Mouse (Mus musculus) MEL (cell line): ENCODE data around the gene Rbp7. TPM values are rescaled to one million over a fixed set of nuclear protein-coding genes. Genes with fewer than 3 reads are reported as not detected.
"Not testable (repeated sequence)": the region's sequence is repeated elsewhere in the genome, so short reads cannot be mapped to it uniquely, and the experiment has no call there.

Experiments used
- DNase-seq: peaks from one replicate; pipeline ENCODE4 v3.0.0; 2011; ENCODE audit warnings: low read depth, low spot score
- H3K27ac ChIP-seq: 2 replicates; pipeline ENCODE4 v1.5.1; 2012; ENCODE audit warnings: low read depth, mild to moderate bottlenecking, control low read depth, low read length, moderate library complexity; ENCODE audit not compliant: control insufficient read depth
- H3K27me3 ChIP-seq, 2 experiments: fragments of 150-350 bp in 1 of 2; sonication (generic) in 1 of 2; 2 replicates each; pipeline ENCODE4 v1.6.1; 2012; ENCODE audit warnings: low read length in 2 of 2, mild to moderate bottlenecking in 2 of 2, improper control_type of control experiment in 1 of 2, moderate library complexity in 1 of 2; ENCODE audit not compliant: insufficient read depth in 2 of 2, control insufficient read depth in 1 of 2
- H3K36me3 ChIP-seq, 2 experiments: 2 replicates each; pipeline ENCODE4 v1.6.1; 2012 to 2014; ENCODE audit warnings: low read length in 2 of 2, improper control_type of control experiment in 1 of 2, inconsistent platforms in 1 of 2, mild to moderate bottlenecking in 1 of 2; ENCODE audit not compliant: insufficient read depth in 2 of 2, control insufficient read depth in 1 of 2
- H3K4me1 ChIP-seq, 2 experiments: fragments of 150-350 bp in 1 of 2; sonication (generic) in 1 of 2; 2 replicates each; pipeline ENCODE4 v1.6.1; 2012; ENCODE audit warnings: low read length in 2 of 2, improper control_type of control experiment in 1 of 2, mild to moderate bottlenecking in 1 of 2; ENCODE audit not compliant: insufficient read depth in 2 of 2, control insufficient read depth in 1 of 2
- H3K4me3 ChIP-seq, 2 experiments: fragments of 150-350 bp in 1 of 2; sonication (generic) in 1 of 2; 2 replicates each; pipeline ENCODE4 v1.5.1; 2012; ENCODE audit warnings: low read depth in 2 of 2, low read length in 2 of 2, mild to moderate bottlenecking in 2 of 2, moderate library complexity in 2 of 2, control low read depth in 1 of 2, improper control_type of control experiment in 1 of 2; ENCODE audit not compliant: control insufficient read depth in 1 of 2, insufficient read depth in 1 of 2
- H3K79me2 ChIP-seq: 2 replicates; pipeline ENCODE4 v1.6.1; 2012; ENCODE audit warnings: mild to moderate bottlenecking, low read length, moderate library complexity; ENCODE audit not compliant: control insufficient read depth, poor library complexity, insufficient read depth
- H3K9ac ChIP-seq: 2 replicates; pipeline ENCODE4 v1.6.1; 2012; ENCODE audit warnings: low read depth, mild to moderate bottlenecking, control low read depth, low read length, moderate library complexity; ENCODE audit not compliant: control insufficient read depth, poor library complexity, severe bottlenecking
- H3K9me3 ChIP-seq: fragments of 150-350 bp; sonication (generic); replicated peaks from 2 replicates; pipeline ENCODE4 v1.6.1; 2012; ENCODE audit warnings: mild to moderate bottlenecking, low read length, improper control_type of control experiment, moderate library complexity; ENCODE audit not compliant: insufficient read depth
- CHD1 ChIP-seq: IDR thresholded peaks from 2 replicates; pipeline ENCODE4 v1.6.1; 2012; ENCODE audit warnings: low read depth, mild to moderate bottlenecking, inconsistent platforms, low read length, improper control_type of control experiment
- CHD2 ChIP-seq: IDR thresholded peaks from 2 replicates; pipeline ENCODE4 v1.6.1; 2011; ENCODE audit warnings: low read length, improper control_type of control experiment
- CTCF ChIP-seq, 3 experiments: IDR thresholded peaks in 2 of 3; conservative IDR thresholded peaks in 1 of 3; 2 replicates each; pipeline ENCODE4 v1.5.1; 2011 to 2012; ENCODE audit warnings: low read length in 3 of 3, low read depth in 2 of 3, mild to moderate bottlenecking in 2 of 3, improper control_type of control experiment in 1 of 3, inconsistent platforms in 1 of 3, mixed read lengths in 1 of 3, moderate library complexity in 1 of 3; ENCODE audit not compliant: control insufficient read depth in 1 of 3, insufficient read depth in 1 of 3, poor library complexity in 1 of 3, severe bottlenecking in 1 of 3
- ELF1 ChIP-seq: IDR thresholded peaks from 2 replicates; pipeline ENCODE4 v1.6.1; 2014; ENCODE audit warnings: low read depth, mild to moderate bottlenecking, inconsistent platforms, low read length, improper control_type of control experiment, moderate library complexity
- ETS1 ChIP-seq: IDR thresholded peaks from 2 replicates; pipeline ENCODE4 v1.6.1; 2012; ENCODE audit warnings: low read depth, mild to moderate bottlenecking, inconsistent platforms, low read length, improper control_type of control experiment, moderate library complexity
- GATA1 ChIP-seq: IDR thresholded peaks from 2 replicates; pipeline ENCODE4 v1.6.1; 2011; ENCODE audit warnings: low read depth, low read length, improper control_type of control experiment
- HCFC1 ChIP-seq: IDR thresholded peaks from 2 replicates; pipeline ENCODE4 v1.6.1; 2012; ENCODE audit warnings: low read depth, mild to moderate bottlenecking, inconsistent platforms, low read length, improper control_type of control experiment, moderate library complexity
- JUND ChIP-seq: IDR thresholded peaks from 2 replicates; pipeline ENCODE4 v1.6.1; 2011; ENCODE audit warnings: low read depth, mild to moderate bottlenecking, improper control_type of control experiment, low read length
- KAT2A ChIP-seq: conservative IDR thresholded peaks from 2 replicates; pipeline ENCODE4 v1.6.1; 2012; ENCODE audit warnings: low read depth, low read length, improper control_type of control experiment, inconsistent platforms
- MAFK ChIP-seq: IDR thresholded peaks from 2 replicates; pipeline ENCODE4 v1.6.1; 2011; ENCODE audit warnings: low read depth, mild to moderate bottlenecking, low read length, improper control_type of control experiment, borderline replicate concordance
- MEF2A ChIP-seq: IDR thresholded peaks from 2 replicates; pipeline ENCODE4 v1.6.1; 2014; ENCODE audit warnings: low read depth, mild to moderate bottlenecking, inconsistent platforms, low read length, improper control_type of control experiment; ENCODE audit not compliant: poor library complexity, insufficient replicate concordance, severe bottlenecking; ENCODE audit errors: extremely low read depth
- MYB ChIP-seq: IDR thresholded peaks from 2 replicates; pipeline ENCODE4 v1.6.1; 2011; ENCODE audit warnings: mild to moderate bottlenecking, low read depth, low read length, improper control_type of control experiment
- MYC ChIP-seq: IDR thresholded peaks from 2 replicates; pipeline ENCODE4 v1.6.1; 2011; ENCODE audit warnings: low read depth, mild to moderate bottlenecking, low read length, improper control_type of control experiment, moderate library complexity
- NELFE ChIP-seq: IDR thresholded peaks from 2 replicates; pipeline ENCODE4 v1.6.1; 2011; ENCODE audit warnings: low read depth, low read length, improper control_type of control experiment
- POLR2A ChIP-seq, 2 experiments: IDR thresholded peaks; 2 replicates each; pipeline ENCODE4 v1.6.1; 2011 to 2012; ENCODE audit warnings: low read length in 2 of 2, mild to moderate bottlenecking in 2 of 2, control low read depth in 1 of 2, improper control_type of control experiment in 1 of 2, low read depth in 1 of 2, moderate library complexity in 1 of 2; ENCODE audit not compliant: control insufficient read depth in 1 of 2, insufficient read depth in 1 of 2, poor library complexity in 1 of 2
- RAD21 ChIP-seq: IDR thresholded peaks from 2 replicates; pipeline ENCODE4 v1.6.1; 2011; ENCODE audit warnings: mild to moderate bottlenecking, low read depth, low read length, improper control_type of control experiment
- RCOR1 ChIP-seq: IDR thresholded peaks from 2 replicates; pipeline ENCODE4 v1.6.1; 2012; ENCODE audit warnings: low read depth, mild to moderate bottlenecking, inconsistent platforms, low read length, improper control_type of control experiment
- SMC3 ChIP-seq: IDR thresholded peaks from 2 replicates; pipeline ENCODE4 v1.6.1; 2011; ENCODE audit warnings: low read depth, low read length, improper control_type of control experiment
- UBTF ChIP-seq: IDR thresholded peaks from 2 replicates; pipeline ENCODE4 v1.6.1; 2012; ENCODE audit warnings: low read depth, mild to moderate bottlenecking, inconsistent platforms, low read length, improper control_type of control experiment, moderate library complexity, borderline replicate concordance; ENCODE audit not compliant: insufficient read depth
- USF1 ChIP-seq: IDR thresholded peaks from 2 replicates; pipeline ENCODE4 v1.6.1; 2014; ENCODE audit warnings: low read depth, mild to moderate bottlenecking, inconsistent platforms, low read length, improper control_type of control experiment, moderate library complexity
- polyA plus RNA-seq, 2 experiments: library from polyadenylated mRNA; stranded (reverse) in 1 of 2; unstranded in 1 of 2; fragments of >175 nt in 1 of 2; fragments of >200 nt in 1 of 2; gene quantifications; 2 replicates each; pipeline versions ENCODE4 v1.2.1 to v1.2.4; 2012; ENCODE audit warnings: low replicate concordance in 2 of 2, low read depth in 1 of 2; ENCODE audit not compliant: insufficient read length in 2 of 2, insufficient read depth in 1 of 2, missing spikeins in 1 of 2
- total RNA-seq: library from RNA; depleted of rRNA; stranded (reverse); fragments of 300-350 nt; gene quantifications from 2 replicates; pipeline ENCODE4 v1.2.3, GENCODE M21; 2012

Gene Rbp7
- total and polyA plus RNA-seq, 3 experiments = not detected

- peak; percentile 35; the same call in 1 of the 2 replicates for TF ChIP-seq SMC3
- peak; percentile 5 to 29 (median 10); a peak in 4 of 6 replicates for TF ChIP-seq CTCF (IDR thresholded peaks at IDR 0.05 in 2 of 3, conservative IDR thresholded peaks at IDR 0.05 in 1 of 3; ENCODE audit: control insufficient read depth in 1 of 3, insufficient read depth in 1 of 3, low read depth in 2 of 3, low read length in 3 of 3, poor library complexity in 1 of 3, severe bottlenecking in 1 of 3)
- not testable (repeated sequence) for H3K27ac ChIP-seq, H3K36me3 ChIP-seq, H3K79me2 ChIP-seq, DNase-seq, H3K4me3 ChIP-seq, H3K9me3 ChIP-seq, H3K27me3 ChIP-seq, H3K4me1 ChIP-seq, H3K9ac ChIP-seq
These were observed 5.7 kb upstream of the Rbp7 start for GRCm38 (mm10) chr4:149460475-149460874.

GRCm38 (mm10) chr4:149459425-149459824, 4.6 kb upstream of the Rbp7 start:
- Histone ChIP-seq H3K27ac (no peak overlapping the region), H3K9ac (no peak overlapping the region), H3K4me3 (no peak overlapping the region), H3K4me1 (no peaks in the 10 kb centered on the region), H3K9me3 (no peaks in the 10 kb centered on the region), H3K36me3 (no peaks in the 10 kb centered on the region), H3K79me2 (no peaks in the 10 kb centered on the region), H3K27me3 (no peaks in the 10 kb centered on the region)
- DNase-seq = no peak
- TF ChIP-seq MAFK = no peak
- TF ChIP-seq USF1 = no peak
- no peak for TF ChIP-seq RAD21

GRCm38 (mm10) chr4:149458526-149458925, 3.7 kb upstream of the Rbp7 start:
- Histone ChIP-seq H3K9ac (no peak overlapping the region), H3K4me3 (no peak overlapping the region), H3K27me3 (no peaks in the 10 kb centered on the region), H3K36me3 (no peaks in the 10 kb centered on the region), H3K9me3 (no peaks in the 10 kb centered on the region), H3K4me1 (no peaks in the 10 kb centered on the region), H3K79me2 (no peaks in the 10 kb centered on the region), H3K27ac (no peak overlapping the region)
- TF ChIP-seq CTCF (IDR thresholded peaks at IDR 0.05 in 2 of 3, conservative IDR thresholded peaks at IDR 0.05 in 1 of 3; ENCODE audit: control insufficient read depth in 1 of 3, insufficient read depth in 1 of 3, low read depth in 2 of 3, low read length in 3 of 3, poor library complexity in 1 of 3, severe bottlenecking in 1 of 3) = no peak
- TF ChIP-seq ETS1 = no peak
- TF ChIP-seq HCFC1 = no peak
- no peak for TF ChIP-seq UBTF
- no peak for TF ChIP-seq KAT2A
- TF ChIP-seq ELF1 = no peak
- TF ChIP-seq GATA1 = no peak
- no peak for TF ChIP-seq JUND
- no peak for TF ChIP-seq MYB
- no peak for TF ChIP-seq RCOR1
- TF ChIP-seq POLR2A (IDR thresholded peaks at IDR 0.05; ENCODE audit: control insufficient read depth in 1 of 2, insufficient read depth in 1 of 2, low read depth in 1 of 2, low read length in 2 of 2, poor library complexity in 1 of 2) = no peak
- TF ChIP-seq NELFE = no peak
- TF ChIP-seq MEF2A = no peak
- no peak for TF ChIP-seq MAFK
- TF ChIP-seq MYC = no peak
- TF ChIP-seq CHD2 = no peak
- TF ChIP-seq CHD1 = no peak
- DNase-seq = no peak
